Mouse (Mus musculus) myocyte (in vitro differentiated cells): Measurements from ENCODE around the gene Tfam. TPM values are rescaled to one million over a fixed set of nuclear protein-coding genes. Genes with fewer than 3 reads are reported as not detected.
A peak's percentile ranks its signal among the peaks of the same experiment; 100 is the strongest.

Experiments used
- H3K27me3 ChIP-seq: one replicate; pipeline ENCODE4 v1.6.1; 2011; ENCODE audit not compliant: control insufficient read depth, insufficient read depth, insufficient read length
- H3K36me3 ChIP-seq: one replicate; pipeline ENCODE4 v1.6.1; 2011; ENCODE audit not compliant: control insufficient read depth, insufficient read depth
- H3K4me2 ChIP-seq: one replicate; pipeline ENCODE4 v1.6.1; 2011; ENCODE audit warnings: low read depth, control low read depth
- H3K4me3 ChIP-seq: one replicate; pipeline ENCODE4 v1.5.1; 2011; ENCODE audit warnings: mild to moderate bottlenecking, control low read depth, moderate library complexity
- H3K79me2 ChIP-seq: one replicate; pipeline ENCODE4 v1.6.1; 2011; ENCODE audit not compliant: control insufficient read depth, insufficient read depth
- H3ac ChIP-seq: one replicate; pipeline ENCODE4 v1.6.1; 2011; ENCODE audit not compliant: control insufficient read depth, insufficient read length
- CEBPB ChIP-seq: IDR thresholded peaks from 2 replicates; pipeline ENCODE4 v1.6.1; 2011; ENCODE audit warnings: mild to moderate bottlenecking, moderate library complexity; ENCODE audit not compliant: poor library complexity, insufficient read depth, severe bottlenecking
- E2F4 ChIP-seq: IDR thresholded peaks from one replicate; pipeline ENCODE4 v1.6.1; 2011; ENCODE audit warnings: mild to moderate bottlenecking, control low read depth, moderate library complexity; ENCODE audit not compliant: insufficient read depth
- MAX ChIP-seq: IDR thresholded peaks from one replicate; pipeline ENCODE4 v1.6.1; 2011; ENCODE audit warnings: low read depth, mild to moderate bottlenecking, control low read depth
- MYOD1 ChIP-seq, 3 experiments: IDR thresholded peaks; one replicate each; pipeline ENCODE4 v1.6.1; 2011; ENCODE audit warnings: control low read depth in 2 of 3, low read depth in 2 of 3, mild to moderate bottlenecking in 2 of 3, moderate library complexity in 1 of 3; ENCODE audit not compliant: insufficient read length in 2 of 3, control insufficient read depth in 1 of 3
- MYOG ChIP-seq, 3 experiments: IDR thresholded peaks; one replicate each; pipeline ENCODE4 v1.6.1; 2011; ENCODE audit warnings: control low read depth in 2 of 3, low read depth in 2 of 3, mild to moderate bottlenecking in 2 of 3; ENCODE audit not compliant: insufficient read length in 2 of 3, control insufficient read depth in 1 of 3, insufficient read depth in 1 of 3
- POLR2A ChIP-seq: IDR thresholded peaks from one replicate; pipeline ENCODE4 v1.6.1; 2011; ENCODE audit warnings: low read depth, mild to moderate bottlenecking, control low read depth, moderate library complexity; ENCODE audit not compliant: insufficient read length
- POLR2AphosphoS2 ChIP-seq: IDR thresholded peaks from one replicate; pipeline ENCODE4 v1.6.1; 2011; ENCODE audit warnings: low read depth, control low read depth; ENCODE audit not compliant: insufficient read length
- REST ChIP-seq: IDR thresholded peaks from one replicate; pipeline ENCODE4 v1.6.1; 2011; ENCODE audit warnings: mild to moderate bottlenecking, control low read depth, moderate library complexity; ENCODE audit not compliant: insufficient read depth, insufficient read length
- SRF ChIP-seq: IDR thresholded peaks from one replicate; pipeline ENCODE4 v1.6.1; 2011; ENCODE audit warnings: low read depth; ENCODE audit not compliant: control insufficient read depth, insufficient read length
- TCF12 ChIP-seq: IDR thresholded peaks from one replicate; pipeline ENCODE4 v1.6.1; 2011; ENCODE audit warnings: mild to moderate bottlenecking, control low read depth; ENCODE audit not compliant: poor library complexity, insufficient read depth, severe bottlenecking
- TCF3 ChIP-seq: IDR thresholded peaks from one replicate; pipeline ENCODE4 v1.6.1; 2011; ENCODE audit warnings: low read depth, control low read depth; ENCODE audit not compliant: insufficient read length
- USF1 ChIP-seq: IDR thresholded peaks from one replicate; pipeline ENCODE4 v1.6.1; 2011; ENCODE audit warnings: low read depth, mild to moderate bottlenecking, control low read depth, moderate library complexity
- polyA plus RNA-seq: library from polyadenylated mRNA; unstranded; fragments of >200 nt; fragmentation: generic; extraction: Trizol; gene quantifications from one replicate; pipeline ENCODE4 v1.2.1, GENCODE M21; 2012; ENCODE audit warnings: missing spikeins

Gene Tfam
- polyA plus RNA-seq, 1 experiment = 26.7 TPM

DNA sequence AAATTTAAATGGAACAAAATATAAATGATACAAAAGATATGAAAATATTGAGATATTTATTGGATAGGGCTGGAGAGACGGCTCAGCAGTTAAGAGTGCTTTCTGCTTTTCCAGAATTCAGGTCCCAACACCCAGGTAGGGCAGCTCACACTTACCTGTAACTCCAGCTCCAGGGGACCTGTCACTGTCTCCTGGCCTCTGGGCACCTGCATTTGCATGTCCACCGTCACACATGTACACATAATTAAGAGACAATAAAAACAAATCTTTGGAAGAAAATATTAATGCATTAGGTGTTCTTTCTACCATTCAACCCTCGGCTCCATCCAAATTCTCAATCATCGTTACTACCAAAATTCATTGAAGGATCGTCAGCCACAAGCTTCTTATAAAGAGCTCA lies 13.2 kb upstream of the Tfam start:
- Histone ChIP-seq H3K4me3 (no peak overlapping the region), H3ac (no peak overlapping the region), H3K36me3 (peaks cover 10% of the 10 kb centered on the region), H3K4me2 (no peak overlapping the region), H3K79me2 (no peaks in the 10 kb centered on the region), H3K27me3 (no peaks in the 10 kb centered on the region)
- TF ChIP-seq E2F4 (no peak), POLR2A (no peak), MYOD1 (IDR thresholded peaks at IDR 0.05; ENCODE audit: control insufficient read depth in 1 of 3, insufficient read length in 2 of 3, low read depth in 2 of 3) (no peak), TCF12 (no peak), MYOG (IDR thresholded peaks at IDR 0.05; ENCODE audit: control insufficient read depth in 1 of 3, insufficient read depth in 1 of 3, insufficient read length in 2 of 3, low read depth in 2 of 3) (no peak)

DNA sequence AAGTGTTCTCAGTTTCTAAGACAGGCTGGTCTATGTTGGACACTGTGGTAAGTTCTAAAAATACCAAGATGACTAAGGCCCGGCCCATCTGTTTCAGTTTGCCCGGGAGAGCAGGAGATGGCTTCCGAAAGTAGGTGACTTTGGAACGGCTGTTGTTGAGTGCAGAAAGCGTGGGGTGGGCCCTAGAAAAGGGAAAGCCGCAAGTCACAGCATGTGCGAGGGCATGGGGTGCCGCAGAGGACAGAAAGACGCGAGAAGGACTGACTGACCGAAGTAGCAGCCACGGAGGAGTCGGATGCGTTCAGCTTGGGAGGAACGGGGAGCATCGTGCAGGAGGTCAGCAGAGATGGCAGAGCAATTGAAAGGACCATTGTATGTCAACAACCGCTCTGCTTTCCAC lies 12.4 kb upstream of the Tfam start:
- Histone ChIP-seq H3K36me3 (peaks cover 8% of the 10 kb centered on the region), H3K4me2 (peak overlapping the region; percentile 48), H3K27me3 (no peaks in the 10 kb centered on the region), H3K79me2 (no peaks in the 10 kb centered on the region), H3K4me3 (no peak overlapping the region), H3ac (no peak overlapping the region)
- TF ChIP-seq MAX (no peak), MYOG (IDR thresholded peaks at IDR 0.05; ENCODE audit: control insufficient read depth in 1 of 3, insufficient read depth in 1 of 3, insufficient read length in 2 of 3, low read depth in 2 of 3) (peak in 1 of 3 experiments; percentile 39)

DNA sequence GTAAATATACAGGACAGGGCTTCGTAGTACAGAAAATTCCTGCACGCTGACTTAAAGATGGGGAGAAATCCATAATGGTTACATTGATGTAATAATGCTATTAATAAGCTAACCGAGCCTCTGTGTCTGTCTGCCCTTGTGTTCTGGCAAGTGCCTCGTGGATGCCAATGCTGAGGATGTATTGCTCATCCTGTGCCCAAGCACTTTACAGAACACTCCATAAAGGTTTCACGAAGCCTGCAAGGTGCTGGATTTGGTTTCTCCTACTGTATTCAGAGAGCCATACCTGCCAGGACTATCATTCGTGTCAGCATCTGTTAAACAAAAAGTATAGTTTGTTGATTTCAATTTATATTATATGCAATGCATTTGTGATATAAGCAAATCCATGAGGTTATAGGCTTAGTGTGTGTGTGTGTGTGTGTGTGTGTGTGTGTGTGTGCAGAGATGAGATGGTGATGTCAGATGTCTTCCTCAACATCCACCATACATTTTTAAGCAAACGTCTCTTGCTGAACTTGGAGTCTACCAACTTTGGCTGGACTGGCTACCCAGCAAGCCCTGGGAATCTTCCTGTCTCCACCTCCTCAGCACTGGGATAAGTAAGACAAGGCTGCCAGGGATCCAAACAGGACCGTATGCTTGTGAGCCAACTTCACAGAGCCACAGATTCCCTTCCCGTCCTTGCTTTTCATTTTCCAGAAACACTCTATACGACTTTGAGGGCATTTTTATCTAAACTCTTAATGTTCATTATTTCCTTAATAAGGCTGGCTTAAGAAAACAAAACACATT lies 11.2 kb upstream of the Tfam start:
- no peaks in the 10 kb centered on the region for H3K79me2 ChIP-seq
- TF ChIP-seq MYOG (IDR thresholded peaks at IDR 0.05; ENCODE audit: control insufficient read depth in 1 of 3, insufficient read depth in 1 of 3, insufficient read length in 2 of 3, low read depth in 2 of 3) (no peak), POLR2AphosphoS2 (no peak), MYOD1 (IDR thresholded peaks at IDR 0.05; ENCODE audit: control insufficient read depth in 1 of 3, insufficient read length in 2 of 3, low read depth in 2 of 3) (no peak), MAX (no peak), USF1 (no peak), POLR2A (no peak), E2F4 (no peak), CEBPB (no peak), TCF12 (no peak), TCF3 (no peak), SRF (no peak), REST (no peak)
- no peak overlapping the region for H3K4me3 ChIP-seq

DNA sequence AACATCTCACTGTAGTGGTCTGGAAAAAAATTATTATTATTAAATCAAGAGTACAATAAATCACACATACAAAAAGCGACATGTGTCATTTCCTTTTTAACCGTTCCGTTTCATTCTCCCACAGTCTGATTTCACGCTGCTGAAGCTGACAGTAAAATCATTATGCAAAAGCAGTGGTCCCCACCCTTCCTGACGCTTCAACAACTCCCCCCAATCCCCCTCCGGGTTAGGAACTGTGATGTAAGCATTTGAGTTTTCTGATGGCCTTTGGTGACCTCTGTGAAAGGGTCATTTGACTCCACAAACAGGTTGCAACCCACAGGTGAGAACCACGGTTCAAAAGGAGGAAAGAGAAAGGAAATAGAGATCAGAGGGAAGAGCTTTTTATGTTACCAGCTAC lies 8.9 kb upstream of the Tfam start:
- TF ChIP-seq MAX = no peak
- no peak for TF ChIP-seq SRF
- no peak for TF ChIP-seq REST
- TF ChIP-seq MYOD1 (IDR thresholded peaks at IDR 0.05; ENCODE audit: control insufficient read depth in 1 of 3, insufficient read length in 2 of 3, low read depth in 2 of 3) = no peak
- no peak for TF ChIP-seq POLR2A
- TF ChIP-seq TCF3 = no peak
- TF ChIP-seq USF1 = no peak
- no peak for TF ChIP-seq TCF12
- TF ChIP-seq CEBPB = no peak
- no peak for TF ChIP-seq E2F4
- TF ChIP-seq MYOG (IDR thresholded peaks at IDR 0.05; ENCODE audit: control insufficient read depth in 1 of 3, insufficient read depth in 1 of 3, insufficient read length in 2 of 3, low read depth in 2 of 3) = no peak
- TF ChIP-seq POLR2AphosphoS2 = no peak
- H3K4me2 ChIP-seq = no peak overlapping the region
- H3K79me2 ChIP-seq = no peaks in the 10 kb centered on the region
- H3K4me3 ChIP-seq = no peak overlapping the region
- no peak overlapping the region for H3ac ChIP-seq
- H3K36me3 ChIP-seq = no peaks in the 10 kb centered on the region
- H3K27me3 ChIP-seq = no peaks in the 10 kb centered on the region

More for the DNA sequence above, 11.2 kb upstream of the Tfam start:
- Histone ChIP-seq H3ac (no peak overlapping the region), H3K36me3 (no peaks in the 10 kb centered on the region), H3K4me2 (no peak overlapping the region), H3K27me3 (no peaks in the 10 kb centered on the region)

DNA sequence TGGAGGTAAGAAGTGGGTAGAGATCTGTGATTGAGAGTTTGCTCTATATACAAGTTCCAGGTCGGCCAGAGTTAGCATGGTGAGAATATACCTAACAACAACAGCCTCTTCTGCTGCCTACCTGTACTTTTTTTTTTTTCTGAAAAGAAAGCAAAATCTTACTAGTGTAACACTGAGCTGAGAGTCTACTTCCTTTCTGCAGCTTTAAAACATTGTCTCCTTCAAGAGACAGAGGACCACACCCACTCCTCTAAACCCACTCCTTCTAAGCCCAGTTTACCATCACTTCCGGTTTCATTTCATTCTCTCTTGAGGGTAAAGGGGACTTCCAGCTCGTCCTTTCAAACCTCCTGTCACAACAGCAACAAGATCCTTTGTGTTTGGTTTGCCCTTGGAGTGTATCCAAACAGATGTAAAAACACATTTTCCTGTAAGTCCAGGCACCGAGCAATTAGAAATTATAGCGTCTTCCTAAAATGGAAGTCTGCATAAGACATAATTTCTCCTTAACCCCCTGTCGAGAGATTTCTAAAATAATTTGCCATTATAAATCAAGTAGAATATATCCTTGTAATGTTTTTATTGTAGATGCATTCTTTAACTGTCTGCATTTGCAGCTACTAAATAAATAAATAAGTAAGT lies 1.5 kb upstream of the Tfam start:
- Histone ChIP-seq H3K4me2 (peak overlapping the region; percentile 84), H3K4me3 (no peak overlapping the region), H3K36me3 (peaks cover 9% of the 10 kb centered on the region), H3ac (no peak overlapping the region), H3K79me2 (peaks cover 20% of the 10 kb centered on the region), H3K27me3 (peaks cover 12% of the 10 kb centered on the region)
- no peak for TF ChIP-seq REST
- TF ChIP-seq USF1 = no peak
- TF ChIP-seq POLR2AphosphoS2 = no peak
- TF ChIP-seq MAX = no peak
- no peak for TF ChIP-seq TCF12
- TF ChIP-seq TCF3 = no peak
- TF ChIP-seq MYOD1 (IDR thresholded peaks at IDR 0.05; ENCODE audit: control insufficient read depth in 1 of 3, insufficient read length in 2 of 3, low read depth in 2 of 3) = no peak
- no peak for TF ChIP-seq POLR2A
